In genomic region chr10:83016779-83017178, GRCm38 (mm10) we compare ENCODE assay signal across 17 mouse cellular contexts. TPM values are rescaled to one million over a fixed set of nuclear protein-coding genes. Genes with fewer than 3 reads are reported as not detected.
DNase-seq lines count a peak whose midpoint lies in the region; ATAC-seq and TF ChIP-seq lines count a peak whose summit lies in the region.
"Had no signal": no experiment of that assay in that cellular context is flagged by ENCODE, and none has a peak within 500 bp of the region (broad histone marks: within the 10 kb centered on the region; RNA-seq: fewer than 3 reads in every experiment).

No protein-coding gene starts in this region.

- H3K4me2 ChIP-seq in heart, embryonic 16.5 days (ENCODE audit: low read depth, low read length): peak overlapping the region; percentile 37
- H3K4me2 ChIP-seq in heart, embryonic 11.5 days: no peak overlapping the region
- peak overlapping the region; percentile 71 for H3K4me2 ChIP-seq in liver, embryonic 13.5 days
- H3K4me2 ChIP-seq in lung, postnatal 0 days (replicated peaks; ENCODE audit: low read depth, low read length): no peak overlapping the region
- H3K4me2 ChIP-seq: midbrain, embryonic 13.5 days; neural tube, embryonic 12.5 days had no signal

- H3K27me3 ChIP-seq in heart, embryonic 16.5 days (ENCODE audit: control insufficient read depth, insufficient read depth, low read length): no peaks in the 10 kb centered on the region
- peaks cover 14% of the 10 kb centered on the region; the same call in 1 of the 2 replicates for H3K27me3 ChIP-seq in heart, embryonic 11.5 days (ENCODE audit: control insufficient read depth, insufficient read depth, low read length)
- no peaks in the 10 kb centered on the region for H3K27me3 ChIP-seq in liver, embryonic 13.5 days
- no peaks in the 10 kb centered on the region for H3K27me3 ChIP-seq in lung, postnatal 0 days (replicated peaks; ENCODE audit: insufficient read depth, low read length)
- H3K27me3 ChIP-seq: midbrain, embryonic 13.5 days; neural tube, embryonic 12.5 days had no signal

- TF ChIP-seq EP300 in lung, postnatal 0 days (IDR thresholded peaks at IDR 0.05): no peak

- H3K4me1 ChIP-seq in heart, embryonic 16.5 days (ENCODE audit: control insufficient read depth, insufficient read depth, low read length): peaks cover 21% of the 10 kb centered on the region
- peaks cover 36% of the 10 kb centered on the region for H3K4me1 ChIP-seq in heart, embryonic 11.5 days (ENCODE audit: control insufficient read depth, insufficient read depth, low read length)
- H3K4me1 ChIP-seq in liver, embryonic 13.5 days (replicated peaks): peaks cover 97% of the 10 kb centered on the region
- no peaks in the 10 kb centered on the region for H3K4me1 ChIP-seq in lung, postnatal 0 days (ENCODE audit: insufficient read depth, low read depth, low read length)

- no peak overlapping the region for H3K27ac ChIP-seq in heart, embryonic 16.5 days (ENCODE audit: low read length)
- no peak overlapping the region for H3K27ac ChIP-seq in heart, embryonic 11.5 days (ENCODE audit: low read depth, low read length)
- peak overlapping the region; percentile 98 for H3K27ac ChIP-seq in liver, embryonic 13.5 days
- no peak overlapping the region for H3K27ac ChIP-seq in lung, postnatal 0 days (ENCODE audit: low read length)
- H3K27ac ChIP-seq: neural tube, embryonic 12.5 days had no signal

- H3K9me3 ChIP-seq in heart, embryonic 16.5 days (replicated peaks; ENCODE audit: control insufficient read depth, low read length): peaks cover 6% of the 10 kb centered on the region
- no peaks in the 10 kb centered on the region for H3K9me3 ChIP-seq in heart, embryonic 11.5 days (replicated peaks; ENCODE audit: control insufficient read depth, low read length)
- H3K9me3 ChIP-seq in liver, embryonic 13.5 days (replicated peaks): peaks cover 2% of the 10 kb centered on the region; the same call in 1 of the 2 replicates
- no peaks in the 10 kb centered on the region for H3K9me3 ChIP-seq in lung, postnatal 0 days (ENCODE audit: low read length)
- H3K9me3 ChIP-seq: midbrain, embryonic 13.5 days; neural tube, embryonic 12.5 days had no signal

- no peak for TF ChIP-seq CTCF in lung, postnatal 0 days (IDR thresholded peaks at IDR 0.05)

- H3K4me3 ChIP-seq in heart, embryonic 16.5 days (ENCODE audit: low read length): no peak overlapping the region
- no peak overlapping the region for H3K4me3 ChIP-seq in heart, embryonic 11.5 days (ENCODE audit: low read depth, low read length)
- 0 out of 2 replicates have a peak overlapping the region, but pooled peaks have one; percentile 5 for H3K4me3 ChIP-seq in liver, embryonic 13.5 days (replicated peaks)
- no peak overlapping the region for H3K4me3 ChIP-seq in lung, postnatal 0 days (ENCODE audit: low read depth, low read length)
- H3K4me3 ChIP-seq: midbrain, embryonic 13.5 days; neural tube, embryonic 12.5 days had no signal

- ATAC-seq in heart, embryonic 16.5 days (replicated peaks; ENCODE audit: extremely low read depth, insufficient read depth, low FRiP score): 0 out of 2 replicates have a peak, but pooled peaks have one; percentile 26
- no peak for ATAC-seq in heart, embryonic 11.5 days (replicated peaks; ENCODE audit: insufficient number of reproducible peaks, low FRiP score, low TSS enrichment)
- ATAC-seq in liver, embryonic 13.5 days (ENCODE audit: low read depth): peak; percentile 3; the same call in 1 of the 2 replicates
- no peak for ATAC-seq in lung, postnatal 0 days
- ATAC-seq in activated CD4-positive, CD25-positive, alpha-beta regulatory T cell, adult 4 months: no peak
- ATAC-seq: forebrain, embryonic 14.5 days; hindbrain, embryonic 16.5 days; intestine, postnatal 0 days; midbrain, embryonic 13.5 days had no signal

- 35% methylated on average over 13 of the region's 13 CpGs for WGBS in heart, embryonic 16.5 days
- 61% methylated on average over 13 of the region's 13 CpGs for WGBS in heart, embryonic 11.5 days (ENCODE audit: insufficient replicate concordance)
- 16% methylated on average over 13 of the region's 13 CpGs for WGBS in liver, embryonic 13.5 days (ENCODE audit: insufficient replicate concordance)
- WGBS in lung, postnatal 0 days: 64% methylated on average over 13 of the region's 13 CpGs

- peak; percentile 57 for DNase-seq in c-Kit-positive CD71-positive TER-119-positive erythroid progenitor cells, embryonic 14.5 days (ENCODE audit: low spot score)
- no peak for DNase-seq in liver, embryonic 13.5 days
- DNase-seq in lung, postnatal 0 days (ENCODE audit: low spot score): no peak
- DNase-seq in frontal cortex, adult 2 months (ENCODE audit: extremely low spot score in 1 of 2, low spot score in 1 of 2): no peak
- DNase-seq: adrenal gland, adult 8-10 months; B cell, adult 2 months; cerebellum, adult 11-12 months; cerebellum, postnatal 25 days; gastrocnemius, postnatal 25 days had no signal

- H3K9ac ChIP-seq in heart, embryonic 16.5 days (ENCODE audit: low read length): no peak overlapping the region
- H3K9ac ChIP-seq in heart, embryonic 11.5 days (ENCODE audit: low read depth, low read length): no peak overlapping the region
- peak overlapping the region; percentile 72 for H3K9ac ChIP-seq in liver, embryonic 13.5 days
- H3K9ac ChIP-seq in lung, postnatal 0 days (replicated peaks; ENCODE audit: low read depth): no peak overlapping the region
- H3K9ac ChIP-seq: midbrain, embryonic 13.5 days; neural tube, embryonic 12.5 days had no signal

- no peaks in the 10 kb centered on the region for H3K36me3 ChIP-seq in heart, embryonic 16.5 days (ENCODE audit: control insufficient read depth, insufficient read depth)
- no peaks in the 10 kb centered on the region for H3K36me3 ChIP-seq in heart, embryonic 11.5 days (ENCODE audit: control insufficient read depth, insufficient read depth, low read length)
- no peaks in the 10 kb centered on the region; the same call in 1 of the 2 replicates for H3K36me3 ChIP-seq in liver, embryonic 13.5 days
- no peaks in the 10 kb centered on the region for H3K36me3 ChIP-seq in lung, postnatal 0 days (ENCODE audit: insufficient read depth, low read length)
- H3K36me3 ChIP-seq: midbrain, embryonic 13.5 days; neural tube, embryonic 12.5 days had no signal

RNA-seq across cellular contexts. Expression of gene Chst11, which starts 31.5 kb away (rescaled TPM):
- 2.3 and 2.6 TPM in 2 replicates for polyA plus RNA-seq in heart, embryonic 16.5 days (2015; fragmentation: Nextera tagmentation; extraction: Ambion mirVana)
- polyA plus RNA-seq in heart, embryonic 11.5 days (2014; fragmentation: Nextera tagmentation; extraction: Ambion mirVana): 3.0 and 3.1 TPM in 2 replicates
- polyA plus RNA-seq in liver, embryonic 13.5 days (2015; fragmentation: Nextera tagmentation; extraction: Ambion mirVana): 1.2 and 1.3 TPM in 2 replicates
- 0.74 and 0.98 TPM in 2 replicates for polyA plus RNA-seq in lung, postnatal 0 days (2015; fragmentation: Nextera tagmentation; extraction: Ambion mirVana)
- under 1 TPM; 0.53 to 0.78 TPM for polyA plus RNA-seq in activated CD4-positive, CD25-positive, alpha-beta regulatory T cell, adult 4 months (2017; shearing (Covaris generic))
- 32.8 and 34.6 TPM in 2 replicates for polyA plus RNA-seq in frontal cortex, adult 2 months (2012; rRNA removed)

Comparison
In these comparisons a context has a peak if more than half of its experiments do, and no peak if none do; other contexts are left out.
1. ATAC-seq: peak in heart, embryonic 16.5 days (single experiment) and liver, embryonic 13.5 days (single experiment); none in heart, embryonic 11.5 days (single experiment), lung, postnatal 0 days (single experiment) and activated CD4-positive, CD25-positive, alpha-beta regulatory T cell, adult 4 months (single experiment).
2. H3K4me2 ChIP-seq: peak in heart, embryonic 16.5 days (single experiment) and liver, embryonic 13.5 days (single experiment); none in heart, embryonic 11.5 days (single experiment) and lung, postnatal 0 days (single experiment).